Mouse (Mus musculus) layer of hippocampus, adult 9-10 months (tissue): ENCODE results near the gene Aox1.
"Not testable (repeated sequence)": the region's sequence is repeated elsewhere in the genome, so short reads cannot be mapped to it uniquely, and the experiment has no call there.

Source experiments
- DNase-seq: peaks from one replicate; pipeline ENCODE4 v3.0.0; 2022; ENCODE audit warnings: low spot score

Gene Aox1

DNA sequence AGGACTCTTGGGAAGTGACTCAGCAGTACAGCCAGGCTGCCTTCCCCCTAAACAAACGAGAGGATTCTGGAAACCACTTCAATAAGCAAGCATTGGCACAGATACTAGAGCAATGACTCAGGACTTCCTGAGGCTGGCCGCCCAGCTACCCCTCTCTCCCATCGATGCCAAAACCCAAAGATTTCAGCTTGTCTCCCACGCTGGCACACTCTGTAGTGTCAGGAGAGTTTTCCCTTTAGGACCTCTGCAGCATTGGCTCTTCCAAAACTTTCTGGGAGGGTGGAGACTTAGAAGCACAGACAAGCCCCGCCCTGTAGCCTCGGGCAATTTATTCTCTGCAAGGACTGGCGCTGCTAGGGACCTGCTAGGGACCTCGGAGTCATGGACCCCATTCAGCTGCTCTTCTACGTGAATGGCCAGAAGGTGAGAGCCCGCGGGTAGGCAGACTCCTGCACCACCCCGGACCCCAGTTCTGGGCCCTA lies at the start of gene Aox1:
Gene Aox1 (plus strand): TSS at position 296 of the 482 bp plus-strand sequence.
- peak; percentile 11 for DNase-seq

DNA sequence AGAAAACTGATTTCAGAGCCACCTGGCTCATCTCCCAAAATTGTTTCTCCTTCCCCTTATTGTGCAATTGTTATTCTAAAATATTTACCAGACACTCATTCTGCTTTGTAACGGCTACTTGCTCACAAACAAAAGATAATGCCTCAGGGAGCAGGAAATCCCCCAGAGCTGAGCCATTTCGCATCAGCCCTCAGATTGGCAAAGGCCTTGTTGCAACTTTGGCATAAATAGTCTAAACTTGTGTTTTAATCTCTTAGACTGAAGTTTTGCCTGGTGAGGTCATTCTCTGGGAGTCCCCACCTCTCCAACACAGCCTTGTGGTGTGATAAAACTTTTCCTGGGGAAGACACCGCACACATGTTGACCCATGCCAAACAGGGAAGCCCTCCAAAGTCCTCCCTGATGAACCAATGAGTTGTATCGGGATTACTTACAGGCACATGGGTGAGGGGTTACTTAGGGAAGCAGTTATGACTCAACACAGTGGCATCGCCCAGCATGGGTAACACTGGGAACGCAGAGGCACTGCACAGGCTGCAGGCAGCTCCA lies 40.6 kb upstream of the Aox1 start:
- no peak for DNase-seq

DNA sequence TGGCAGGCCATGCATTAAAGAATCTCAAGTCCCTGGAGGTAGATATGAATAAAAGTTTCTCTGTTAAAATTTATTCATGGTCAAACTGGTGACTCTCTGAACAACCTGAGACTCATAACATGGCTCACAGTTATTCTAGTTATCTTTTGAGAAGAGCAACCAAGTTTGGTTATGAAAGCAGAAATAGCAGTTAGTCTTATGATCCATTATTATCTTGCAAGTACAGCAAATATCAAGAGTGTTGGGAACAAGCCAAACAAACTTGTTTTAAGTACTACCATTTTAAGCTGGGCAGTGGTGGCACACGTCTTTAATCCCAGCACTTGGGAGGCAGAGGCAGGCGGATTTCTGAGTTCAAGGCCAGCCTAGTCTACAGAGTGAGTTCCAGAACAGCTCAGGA lies 38.5 kb upstream of the Aox1 start:
- DNase-seq: no peak

DNA sequence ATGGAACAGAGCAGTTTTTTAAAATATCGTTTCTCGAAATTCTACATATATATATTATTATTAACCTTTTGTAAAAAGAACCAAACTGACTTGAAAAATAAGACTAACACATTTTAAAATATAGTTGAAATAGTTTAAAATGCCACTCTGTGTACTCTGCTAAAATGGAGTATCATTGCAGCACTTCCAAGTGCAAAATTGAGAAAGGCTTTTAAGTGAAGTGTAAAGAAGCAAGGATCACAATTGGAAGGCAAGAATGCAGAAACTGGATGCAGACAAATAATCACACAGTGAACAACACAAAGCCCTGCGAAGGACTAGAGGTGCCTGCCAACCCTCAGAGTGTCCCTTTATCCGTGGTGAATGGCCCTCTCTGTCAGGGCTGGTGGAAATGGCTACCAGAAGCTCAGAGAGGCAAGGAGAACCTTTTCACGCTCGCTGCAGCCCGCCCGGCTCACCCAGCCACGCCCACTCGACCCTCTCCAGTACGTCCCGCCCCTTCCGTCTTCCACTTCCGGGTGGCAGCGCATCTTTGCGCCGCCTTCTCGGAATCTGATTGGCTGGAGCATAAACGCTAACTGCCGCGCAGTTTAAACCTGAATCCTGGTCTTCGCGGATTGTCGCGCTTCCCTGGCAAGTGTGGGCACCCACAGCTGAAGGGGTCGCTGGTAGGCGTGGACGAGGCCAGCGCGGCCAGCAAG lies 34.1 kb upstream of the Aox1 start, which contains the start of gene Sgo2a:
Gene Sgo2a (plus strand): TSS at position 540 of the 701 bp plus-strand sequence.
- peak; percentile 70 for DNase-seq

DNA sequence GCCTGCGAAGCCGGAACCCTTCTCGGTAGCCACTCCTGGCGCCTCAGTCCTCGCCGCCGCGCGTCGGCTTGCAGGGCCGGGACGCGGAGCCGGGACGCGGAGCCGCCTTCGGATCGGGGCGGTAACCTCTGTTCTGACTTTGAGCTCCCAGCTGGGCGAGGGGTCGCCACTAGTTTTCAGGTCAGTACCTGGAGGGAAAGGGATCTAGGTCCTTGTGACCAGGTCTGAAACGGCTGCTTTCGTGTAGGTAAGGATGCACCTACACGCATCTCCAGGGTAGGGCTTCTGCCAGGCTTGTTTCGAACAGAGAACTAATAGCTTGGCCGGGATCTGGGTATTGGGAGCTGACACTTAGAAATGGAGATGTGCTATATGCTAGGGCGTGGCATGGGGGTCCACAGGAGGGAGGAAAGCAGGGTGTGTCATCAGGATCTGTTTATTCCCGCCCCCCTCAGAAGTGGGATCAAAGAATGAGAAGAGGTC lies 33.6 kb upstream of the Aox1 start:
- DNase-seq: no peak

DNA sequence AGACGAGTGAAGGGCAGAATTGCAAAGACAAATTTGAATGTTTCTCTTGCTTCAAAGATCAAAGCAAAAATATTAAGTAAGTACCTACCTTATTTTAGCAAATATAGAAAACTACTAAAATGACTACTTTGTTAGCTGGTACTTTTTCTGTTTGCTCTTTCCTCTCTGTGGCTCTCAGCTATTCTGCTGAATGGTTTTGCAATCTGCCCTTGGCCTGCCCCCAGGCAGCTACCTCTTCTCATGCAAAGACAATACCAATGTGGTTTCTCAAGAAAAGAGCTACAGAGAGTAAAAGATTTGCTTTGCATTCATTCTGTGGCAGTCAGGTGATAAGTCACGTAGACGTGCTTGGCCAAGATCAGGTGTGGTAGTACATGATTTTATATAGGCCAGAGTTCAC lies 31.6 kb upstream of the Aox1 start:
- no peak for DNase-seq

DNA sequence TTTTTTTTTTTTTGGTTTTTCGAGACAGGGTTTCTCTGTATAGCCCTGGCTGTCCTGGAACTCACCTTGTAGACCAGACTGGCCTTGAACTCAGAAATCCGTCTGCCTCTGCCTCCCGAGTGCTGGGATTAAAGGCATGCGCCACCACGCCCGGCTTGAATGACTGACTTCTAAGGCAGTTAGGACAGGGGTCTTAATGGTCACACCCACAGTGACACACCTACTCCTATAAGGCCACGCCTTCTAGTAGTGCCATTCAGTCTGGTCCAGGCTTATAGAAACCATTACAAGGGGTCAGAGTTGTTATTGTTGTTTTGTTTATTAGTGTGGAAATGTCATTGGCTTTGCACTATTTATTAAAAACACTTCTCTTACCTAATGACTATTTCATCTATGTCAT lies 23.3 kb upstream of the Aox1 start:
- not testable (repeated sequence) for DNase-seq

DNA sequence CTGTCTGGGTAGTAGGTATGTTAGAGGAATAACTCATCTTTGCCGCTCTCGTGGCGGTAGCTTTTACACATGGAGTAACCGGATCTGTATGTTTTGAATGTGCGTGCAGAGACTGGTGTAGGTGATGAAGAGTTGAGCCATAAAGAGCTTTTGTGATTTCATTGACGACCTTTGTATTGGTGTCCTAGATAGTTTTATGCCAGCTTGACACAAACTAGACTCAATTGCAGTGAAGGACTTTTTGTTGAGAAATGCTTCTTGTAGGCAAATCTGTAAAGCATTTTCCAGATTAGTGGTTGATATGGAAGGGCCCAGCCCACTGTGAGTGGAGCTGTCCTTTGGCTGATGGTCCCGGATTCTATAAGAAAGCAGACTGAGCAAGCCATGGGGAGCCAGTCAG lies 10.9 kb upstream of the Aox1 start, which contains the start of gene Kctd18:
Gene Kctd18 (minus strand): TSS at position 101 of the 400 bp plus-strand sequence.
- no peak for DNase-seq

DNA sequence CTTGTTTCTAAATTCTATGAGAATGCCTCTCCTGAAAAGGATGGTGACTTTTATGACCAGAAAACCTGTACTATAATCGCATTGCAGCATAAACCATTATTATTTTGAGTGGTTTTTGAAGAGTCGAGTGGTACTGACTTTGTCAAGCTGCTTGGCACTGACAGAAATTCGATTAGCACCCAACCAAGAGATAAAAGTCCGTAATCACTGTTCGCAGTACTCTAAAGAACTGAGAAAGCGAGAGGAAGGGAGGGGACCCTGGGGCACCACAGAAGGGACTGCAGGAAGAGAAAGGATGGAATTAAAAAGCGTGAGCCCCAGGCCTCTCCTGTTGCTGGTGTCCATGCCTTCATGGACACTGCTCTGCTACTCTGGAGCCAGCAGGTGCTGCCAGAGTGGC lies 2.0 kb upstream of the Aox1 start:
- no peak for DNase-seq

DNA sequence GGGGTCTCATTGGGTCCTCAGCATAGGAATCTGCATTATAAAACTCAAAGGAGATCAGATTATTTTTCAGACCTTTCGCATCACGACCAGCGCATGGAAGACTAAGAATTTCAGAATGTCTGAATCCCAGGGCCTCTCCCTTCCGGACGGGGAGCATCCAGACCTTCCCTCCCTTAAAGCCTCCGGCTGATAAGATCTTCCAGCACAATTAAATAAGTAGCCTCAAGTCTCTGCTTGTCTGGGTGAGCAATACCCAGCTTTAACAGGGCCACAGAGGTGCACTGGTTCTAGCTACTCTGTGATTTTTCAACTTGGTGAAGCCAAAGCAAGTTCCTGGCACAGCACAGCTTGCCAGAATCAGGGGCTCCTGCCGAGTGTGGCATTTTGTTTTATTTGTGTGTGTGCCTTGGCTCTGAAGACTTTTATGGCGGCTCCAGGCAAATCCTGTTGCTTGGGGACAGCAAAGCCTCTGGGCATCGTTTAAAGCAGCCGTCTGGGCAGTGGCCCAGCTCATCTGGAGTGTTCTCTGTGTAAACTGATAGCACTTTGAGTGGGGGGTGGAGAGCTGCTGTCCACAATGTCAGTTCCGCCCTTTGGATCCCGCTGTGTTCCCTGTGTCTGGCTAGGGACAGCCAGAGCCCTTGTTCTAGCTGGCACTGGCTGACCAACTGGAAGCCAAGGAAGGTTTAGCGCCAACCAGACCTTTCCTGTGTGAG lies 583 bp downstream of the Aox1 start:
- no peak for DNase-seq

DNA sequence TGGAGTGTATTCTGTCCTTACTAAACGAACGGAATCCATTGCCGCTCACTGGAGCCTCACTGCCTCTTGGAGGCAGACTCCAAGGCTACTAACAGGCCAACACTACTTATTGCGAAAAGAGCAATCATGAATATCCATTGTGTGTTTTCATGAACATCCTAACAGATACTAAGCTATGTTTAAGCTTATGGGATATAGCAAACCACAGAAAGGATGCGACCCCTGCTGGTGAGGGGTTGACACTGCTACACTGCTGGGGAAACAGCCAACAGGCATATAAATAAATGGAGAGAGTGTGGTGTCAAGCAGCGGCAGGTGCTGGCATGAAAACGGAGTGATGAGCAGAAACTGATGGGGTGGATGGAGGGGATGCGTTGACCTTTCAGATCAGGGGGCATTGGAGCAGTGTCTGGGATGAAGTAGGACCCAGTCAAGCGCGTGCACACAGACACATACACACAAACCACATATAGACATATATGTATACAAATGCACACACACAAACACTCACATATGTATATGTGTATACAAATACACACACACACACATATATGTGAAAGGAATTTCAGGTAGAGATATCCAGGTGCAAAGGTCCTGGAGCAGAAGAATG lies 1.5 kb downstream of the Aox1 start:
- peak; percentile 22 for DNase-seq

DNA sequence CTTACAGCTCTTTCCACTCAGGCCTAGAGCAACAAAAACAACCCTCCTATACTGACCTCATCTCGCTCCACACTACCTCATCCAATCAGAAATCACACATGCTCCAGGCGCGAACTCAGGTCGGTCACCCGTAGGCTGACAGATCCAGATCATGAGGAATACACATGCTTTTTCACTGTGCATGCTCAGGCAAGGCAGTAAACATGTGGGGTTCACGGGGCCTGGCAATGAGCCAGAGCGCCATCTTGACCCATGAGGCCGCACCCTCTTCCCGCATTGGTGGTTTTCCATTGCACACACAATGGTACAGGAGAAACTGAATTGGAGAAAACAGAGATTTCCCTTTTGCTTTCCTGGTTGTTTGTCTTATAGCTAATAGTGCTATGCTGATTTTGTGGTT lies 7.6 kb downstream of the Aox1 start:
- DNase-seq: not testable (repeated sequence)

DNA sequence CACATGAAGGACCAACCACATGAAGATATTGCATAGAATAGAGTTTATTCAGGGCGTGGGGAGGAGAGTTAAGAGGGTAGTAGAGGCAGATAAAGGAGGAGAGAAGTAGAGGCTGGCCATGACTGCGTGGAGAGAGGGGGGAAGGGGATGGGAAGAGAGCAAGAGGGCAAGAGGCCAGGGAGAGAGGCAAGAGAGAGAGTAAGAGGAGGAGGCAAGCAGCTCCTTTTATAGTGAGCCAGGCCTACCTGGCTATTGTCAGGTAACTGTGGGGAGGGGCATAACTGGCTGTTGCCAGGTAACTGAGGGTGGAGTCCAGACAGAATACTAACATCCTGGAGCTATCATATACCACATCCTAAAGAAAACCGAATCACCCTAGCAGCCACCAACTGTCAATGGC lies 15.3 kb downstream of the Aox1 start:
- DNase-seq: no peak

DNA sequence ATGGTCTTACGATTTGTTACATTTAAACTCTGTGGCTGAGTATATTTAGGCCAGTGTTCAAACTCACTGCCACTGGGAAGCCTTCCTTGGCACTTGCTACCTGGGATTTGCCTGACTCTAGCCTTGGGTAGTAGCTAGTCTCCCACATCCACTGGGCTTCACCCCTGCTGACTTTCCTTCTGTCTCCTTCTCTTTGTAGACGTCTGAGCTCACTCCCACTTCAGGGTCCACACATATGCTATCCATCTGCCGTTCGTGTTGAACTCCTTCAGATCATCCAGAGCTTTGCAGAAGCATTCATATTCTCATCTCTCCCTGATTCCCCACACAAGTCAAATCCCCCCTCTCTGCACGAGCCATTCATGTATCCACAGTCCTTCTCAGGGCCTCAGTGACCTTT lies 15.8 kb downstream of the Aox1 start:
- DNase-seq: no peak

DNA sequence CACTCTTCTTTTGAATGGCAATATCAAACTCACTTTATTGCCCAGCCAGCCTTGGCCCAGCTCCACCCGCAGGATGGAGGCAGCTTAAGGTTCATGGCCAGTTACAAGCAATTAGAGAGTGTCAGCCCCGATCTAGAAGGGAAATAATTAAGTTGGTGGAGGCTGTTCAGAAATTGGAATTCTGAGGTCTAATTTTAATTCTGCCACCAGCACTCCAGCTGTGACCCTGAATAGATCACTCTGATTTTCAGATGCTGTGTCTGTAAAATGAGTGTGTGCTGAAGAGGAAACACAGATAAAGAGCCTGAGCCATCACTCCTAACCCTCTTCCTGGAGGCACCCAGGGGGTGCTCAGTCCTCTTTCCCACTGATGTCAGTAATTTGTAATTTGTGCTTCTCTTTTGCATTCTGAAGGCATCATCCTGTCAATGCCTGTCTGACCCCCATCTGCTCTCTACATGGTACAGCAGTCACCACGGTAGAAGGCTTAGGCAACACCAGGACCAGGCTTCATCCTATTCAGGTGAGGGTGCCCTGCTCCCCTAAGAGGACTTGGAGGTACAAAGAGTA lies 17.1 kb downstream of the Aox1 start:
- no peak for DNase-seq

DNA sequence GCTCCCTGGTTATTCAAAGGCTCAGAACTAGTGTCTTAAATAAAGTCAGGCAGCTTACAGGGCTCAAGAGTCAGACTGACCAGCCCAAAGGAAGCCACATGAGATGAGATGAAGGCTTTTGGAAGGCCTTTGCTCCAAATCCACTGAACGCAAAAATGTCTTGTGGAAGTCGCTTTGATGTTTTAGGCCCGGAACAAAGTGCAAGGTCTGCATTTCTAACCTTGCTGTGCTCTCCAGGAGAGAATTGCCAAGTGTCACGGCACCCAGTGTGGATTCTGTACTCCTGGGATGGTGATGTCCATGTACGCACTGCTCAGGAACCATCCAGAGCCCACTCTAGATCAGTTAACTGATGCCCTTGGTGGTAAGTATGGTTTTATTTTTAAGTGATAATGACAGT lies 19.4 kb downstream of the Aox1 start:
- no peak for DNase-seq

DNA sequence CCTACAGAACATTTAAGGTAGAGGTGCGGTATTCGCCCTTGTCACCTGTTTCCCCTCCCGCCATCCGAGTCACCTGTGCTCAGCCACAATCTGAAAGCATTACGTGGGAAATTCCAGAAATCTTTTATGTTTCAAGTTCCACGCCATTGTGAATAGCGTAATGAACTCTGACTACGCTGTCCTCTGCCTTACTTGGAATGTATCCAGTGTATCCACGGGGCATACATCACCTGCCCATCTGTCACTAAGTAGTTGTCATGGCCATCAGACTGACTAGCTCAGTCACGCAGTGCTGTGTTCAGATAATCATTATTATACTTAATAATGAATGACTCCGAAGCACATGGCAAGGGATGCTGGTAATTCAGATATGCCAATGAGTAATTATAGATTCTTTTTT lies 25.9 kb downstream of the Aox1 start:
- DNase-seq: no peak

DNA sequence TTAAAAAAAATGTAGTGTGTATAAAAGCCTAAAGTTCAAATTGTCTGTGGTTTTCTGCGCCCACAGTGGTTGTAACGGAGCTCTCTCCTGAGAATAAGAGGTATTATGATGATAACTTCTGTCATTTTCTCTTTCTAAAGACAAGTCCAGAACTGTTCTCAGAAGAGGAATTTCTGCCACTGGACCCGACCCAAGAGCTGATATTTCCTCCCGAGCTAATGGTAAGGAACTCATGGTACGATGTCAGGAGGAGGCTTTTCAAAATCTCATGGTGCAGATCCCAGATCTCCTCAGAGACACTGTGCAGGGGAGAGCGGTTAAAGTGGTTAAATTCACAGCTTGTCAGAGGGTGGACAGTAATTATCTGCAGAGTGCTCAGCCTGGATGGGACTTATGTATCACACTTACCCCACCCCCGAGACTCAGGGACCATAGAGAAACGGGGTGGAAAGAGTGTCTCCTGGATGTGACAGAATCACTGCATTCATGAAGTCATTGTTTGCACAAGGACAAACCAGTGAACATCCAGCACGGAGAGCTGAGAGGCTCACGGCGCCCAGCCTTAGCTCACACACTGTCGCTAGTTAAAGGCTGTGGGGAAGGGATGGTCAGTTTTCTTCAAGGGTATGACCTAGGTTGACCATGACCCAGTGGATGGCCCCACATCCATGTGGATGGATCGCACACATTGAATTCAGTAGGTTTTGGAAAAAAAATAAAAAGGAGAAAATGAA lies 26.5 kb downstream of the Aox1 start:
- no peak for DNase-seq

DNA sequence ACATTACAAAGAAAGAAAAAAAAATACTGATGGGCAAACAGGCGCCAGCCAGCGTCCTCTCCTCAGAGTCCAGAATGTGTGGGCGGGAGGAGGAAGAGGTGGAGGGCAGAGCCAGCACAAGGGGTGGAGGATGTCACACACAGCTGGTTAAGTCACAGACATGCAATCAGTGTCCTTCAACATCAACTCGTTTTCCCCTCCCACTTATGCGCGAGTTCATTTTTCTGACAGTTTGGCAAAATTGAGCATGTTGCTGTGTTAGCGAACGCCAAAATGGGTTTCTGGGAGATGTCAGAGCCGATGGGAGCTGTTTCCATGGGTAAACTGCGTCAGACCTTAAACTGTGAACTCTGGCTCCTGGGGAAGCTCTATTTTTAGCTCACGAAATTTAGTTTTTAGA lies 27.2 kb downstream of the Aox1 start:
- no peak for DNase-seq

DNA sequence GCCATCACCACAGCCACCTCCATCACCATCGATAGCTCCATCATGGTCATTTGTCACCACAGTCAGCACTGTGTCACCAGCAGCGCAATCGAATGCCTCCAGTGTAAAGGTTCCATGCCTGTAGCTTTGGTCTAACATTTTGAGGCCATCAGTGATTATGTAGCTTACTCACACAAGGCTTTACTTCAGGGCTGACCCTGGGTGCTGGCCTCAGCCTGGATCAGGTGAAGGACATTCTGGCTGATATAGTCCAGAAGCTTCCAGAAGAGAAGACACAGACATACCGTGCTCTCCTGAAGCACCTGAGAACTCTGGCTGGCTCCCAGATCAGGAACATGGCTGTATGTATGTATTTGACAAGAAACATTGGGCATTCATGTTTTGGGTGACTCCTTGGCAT lies 29.1 kb downstream of the Aox1 start:
- no peak for DNase-seq

DNA sequence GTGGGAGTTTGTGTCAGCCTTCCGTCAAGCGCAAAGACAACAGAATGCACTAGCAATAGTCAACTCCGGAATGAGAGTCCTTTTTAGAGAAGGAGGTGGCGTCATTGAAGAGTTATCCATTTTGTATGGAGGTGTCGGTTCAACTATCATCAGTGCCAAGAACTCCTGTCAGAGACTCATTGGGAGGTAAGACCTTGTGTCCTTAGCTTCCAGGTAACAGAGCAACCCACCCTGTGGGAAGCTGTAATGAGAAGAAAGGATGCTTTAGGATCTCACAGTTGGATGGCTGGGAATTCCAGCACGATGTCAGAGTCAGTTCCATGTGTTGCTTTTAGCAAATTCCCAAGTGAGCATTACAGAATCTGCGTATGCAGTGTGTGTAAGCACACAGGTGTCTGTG lies 32.4 kb downstream of the Aox1 start:
- DNase-seq: no peak

DNA sequence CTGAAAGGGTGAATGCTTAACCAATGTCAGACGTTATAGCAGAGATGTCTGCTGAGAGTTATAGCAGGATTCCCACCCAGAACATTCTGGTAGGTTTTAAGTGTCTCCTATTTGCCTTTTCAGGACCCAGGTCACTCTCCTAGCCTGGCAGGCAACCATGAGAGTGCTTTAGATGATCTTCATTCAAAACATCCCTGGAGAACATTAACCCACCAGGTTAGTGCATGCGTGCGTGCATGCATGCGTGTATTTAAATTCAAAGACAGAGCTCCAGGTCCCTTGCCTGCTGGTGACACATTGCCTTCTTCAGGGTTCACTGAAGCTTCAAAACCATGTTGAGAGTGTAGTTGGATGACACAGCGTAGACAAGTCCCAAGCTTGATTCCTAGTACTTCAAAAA lies 35.4 kb downstream of the Aox1 start:
- no peak for DNase-seq
